Mouse (Mus musculus): ENCODE data around the gene Tex50. TPM values are rescaled to one million over a fixed set of nuclear protein-coding genes. Genes with fewer than 3 reads are reported as not detected.
"Not testable (repeated sequence)": the region's sequence is repeated elsewhere in the genome, so short reads cannot be mapped to it uniquely, and the experiment has no call there.

The Tex50 gene
- polyA plus RNA-seq, 1 experiment from 2014 or later, result not detected

DNA sequence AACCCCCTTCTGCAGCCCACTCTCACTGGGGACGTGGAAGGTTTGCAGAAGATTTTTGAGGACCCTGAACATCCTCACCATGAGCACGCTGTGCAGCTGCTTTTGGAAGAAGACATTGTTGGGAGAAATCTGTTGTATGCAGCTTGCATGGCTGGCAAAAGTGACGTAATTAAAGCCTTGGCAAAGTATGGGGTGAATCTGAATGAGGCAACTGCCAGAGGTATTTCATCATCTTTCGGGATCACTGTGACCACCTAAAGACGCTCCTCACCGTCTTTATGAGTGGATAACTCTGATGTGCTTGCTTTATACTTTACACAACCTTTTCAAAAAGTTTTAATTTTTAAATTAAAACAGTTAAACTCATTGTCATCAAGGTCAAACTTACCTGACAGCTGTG, 8.0 kb downstream of the Tex50 start:
- H3K4me1 ChIP-seq, result no peaks in the 10 kb centered on the region
- no peak overlapping the region for H3K4me2 ChIP-seq (replicated peaks)
- no peak overlapping the region for H3K27ac ChIP-seq
- no peaks in the 10 kb centered on the region for H3K36me3 ChIP-seq
- 79% methylated on average over 6 of the region's 6 CpGs for WGBS
- no peak overlapping the region for H3K9ac ChIP-seq
- no peak overlapping the region for H3K4me3 ChIP-seq
- no peaks in the 10 kb centered on the region for H3K9me3 ChIP-seq (replicated peaks)
- no peak for ATAC-seq (ENCODE audit: low FRiP score)
- H3K27me3 ChIP-seq, result no peaks in the 10 kb centered on the region

DNA sequence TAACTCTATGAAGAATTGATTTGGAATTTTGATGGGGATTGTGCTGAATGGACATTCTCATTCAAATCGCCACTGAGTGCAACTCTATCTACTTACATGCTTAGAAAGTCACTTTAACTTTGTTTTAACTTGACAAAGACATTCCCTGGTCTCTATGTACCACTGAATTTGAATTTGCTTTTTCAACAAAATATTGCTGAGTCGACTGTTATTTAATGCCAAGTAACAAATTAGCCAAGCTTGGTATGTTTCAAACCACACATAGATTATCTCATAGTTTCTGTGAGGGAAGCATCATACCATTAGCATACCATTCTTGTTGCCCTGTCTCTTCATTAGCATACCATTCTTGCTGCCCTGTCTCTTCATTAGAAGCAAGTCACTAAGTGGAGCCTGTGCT, 11.2 kb downstream of the Tex50 start:
- Histone ChIP-seq H3K36me3 (no peaks in the 10 kb centered on the region), H3K9ac (no peak overlapping the region), H3K27me3 (no peaks in the 10 kb centered on the region), H3K4me1 (no peaks in the 10 kb centered on the region), H3K9me3 (replicated peaks) (no peaks in the 10 kb centered on the region), H3K4me3 (no peak overlapping the region), H3K4me2 (replicated peaks) (no peak overlapping the region), H3K27ac (no peak overlapping the region)
- WGBS, result 82% methylated on average over 2 of the region's 2 CpGs
- ATAC-seq (ENCODE audit: low FRiP score), result no peak

DNA sequence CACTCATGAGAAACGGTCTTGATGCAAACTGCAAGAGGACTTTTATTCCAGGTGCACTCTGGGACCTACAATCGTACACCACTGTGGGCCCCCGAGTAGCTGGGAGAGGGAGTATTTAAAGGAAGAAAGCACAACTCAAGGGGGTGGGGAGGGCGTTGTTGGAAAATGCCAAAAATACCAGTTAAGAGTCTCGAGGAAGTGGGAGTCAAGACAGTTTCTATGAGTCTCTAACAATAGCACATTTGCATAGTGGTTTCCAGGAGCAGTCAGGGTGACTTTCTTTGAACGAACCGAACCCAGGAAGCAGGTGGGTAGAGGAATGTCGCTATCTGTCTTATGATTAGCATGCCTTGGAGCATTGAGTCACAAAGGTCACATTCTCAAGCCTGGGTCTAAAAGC, 13.5 kb downstream of the Tex50 start:
- H3K9ac ChIP-seq; ATAC-seq (ENCODE audit: low FRiP score); H3K4me3 ChIP-seq; H3K4me1 ChIP-seq; H3K27me3 ChIP-seq; H3K9me3 ChIP-seq (replicated peaks); H3K4me2 ChIP-seq (replicated peaks); H3K36me3 ChIP-seq; H3K27ac ChIP-seq: not testable (repeated sequence)
- WGBS, result 82% methylated on average over 8 of the region's 8 CpGs

DNA sequence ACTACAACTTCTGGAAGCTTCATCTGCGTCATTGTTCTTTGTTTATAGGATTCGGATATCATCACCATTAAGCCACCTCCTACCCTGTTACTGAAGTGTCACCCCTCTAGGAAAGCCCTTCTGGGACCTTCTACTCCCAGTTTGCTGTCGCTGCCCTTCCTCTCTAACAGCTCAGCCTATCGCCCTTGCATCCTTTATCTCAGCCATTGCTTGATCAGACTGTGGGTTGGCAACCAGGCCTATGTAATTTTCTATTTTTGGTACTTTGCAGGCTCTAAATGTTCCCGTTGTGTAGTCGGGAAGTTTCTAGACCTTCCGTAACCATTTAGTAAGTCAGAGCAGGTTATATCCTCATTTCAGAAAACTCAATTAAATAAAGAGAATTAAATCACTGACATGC, 15.9 kb downstream of the Tex50 start:
- no peaks in the 10 kb centered on the region for H3K27me3 ChIP-seq
- no peak overlapping the region for H3K9ac ChIP-seq
- H3K4me1 ChIP-seq, result peaks cover 6% of the 10 kb centered on the region; the same call in 1 of the 2 replicates
- H3K27ac ChIP-seq, result no peak overlapping the region
- H3K4me2 ChIP-seq (replicated peaks), result peak overlapping the region; percentile 87
- H3K4me3 ChIP-seq, result no peak overlapping the region; the same call in 1 of the 2 replicates
- 91% methylated on average over 7 of the region's 7 CpGs for WGBS
- H3K36me3 ChIP-seq, result no peaks in the 10 kb centered on the region
- no peak for ATAC-seq (ENCODE audit: low FRiP score)
- no peaks in the 10 kb centered on the region for H3K9me3 ChIP-seq (replicated peaks)

DNA sequence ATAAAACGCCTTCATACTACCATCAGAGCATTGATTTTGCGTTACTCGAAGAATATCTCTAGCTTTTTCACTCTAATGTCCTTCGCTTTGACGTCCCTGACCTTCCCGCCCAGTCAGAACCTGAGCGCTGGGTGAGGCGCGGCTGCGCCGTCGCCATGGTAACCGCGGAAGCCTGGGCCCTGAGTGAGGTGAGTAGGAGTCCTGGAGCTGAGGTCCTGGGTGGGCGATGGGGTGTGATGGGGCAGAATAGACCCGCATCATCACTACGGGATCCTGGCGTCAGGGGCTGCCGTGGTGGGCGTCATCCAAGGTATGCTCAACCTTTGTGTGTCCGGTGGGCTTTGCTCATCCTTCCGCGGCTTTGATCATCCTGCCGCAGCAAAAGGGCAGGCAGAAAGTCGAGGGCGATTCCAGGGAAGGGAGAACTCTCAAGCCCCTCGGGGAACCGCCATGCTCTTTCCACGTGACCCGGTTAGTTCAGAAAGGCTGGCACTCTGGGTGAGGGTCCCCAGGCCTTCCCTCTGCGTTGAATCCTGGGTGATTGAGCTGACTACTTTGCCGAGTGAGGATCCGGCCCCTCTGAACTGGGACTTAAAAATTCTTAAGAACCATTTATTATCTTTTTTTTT, 16.5 kb downstream of the Tex50 start, which contains the start of gene Ankrd45:
TSS of gene Ankrd45 (plus strand) at position 161 of the 629 bp plus-strand sequence.
- Histone ChIP-seq H3K4me2 (replicated peaks) (peak within 1 kb of the TSS; percentile 87), H3K9me3 (replicated peaks) (no peaks in the 10 kb centered on the region), H3K27ac (no peak within 1 kb of the TSS), H3K9ac (peak within 1 kb of the TSS; percentile 60), H3K4me1 (peaks cover 6% of the 10 kb centered on the region; the same call in 1 of the 2 replicates), H3K36me3 (no peaks in the 10 kb centered on the region), H3K4me3 (peak within 1 kb of the TSS; percentile 44), H3K27me3 (no peaks in the 10 kb centered on the region)
- ATAC-seq (ENCODE audit: low FRiP score), result peak; percentile 97
- 5% methylated on average over 33 of the region's 33 CpGs for WGBS

DNA sequence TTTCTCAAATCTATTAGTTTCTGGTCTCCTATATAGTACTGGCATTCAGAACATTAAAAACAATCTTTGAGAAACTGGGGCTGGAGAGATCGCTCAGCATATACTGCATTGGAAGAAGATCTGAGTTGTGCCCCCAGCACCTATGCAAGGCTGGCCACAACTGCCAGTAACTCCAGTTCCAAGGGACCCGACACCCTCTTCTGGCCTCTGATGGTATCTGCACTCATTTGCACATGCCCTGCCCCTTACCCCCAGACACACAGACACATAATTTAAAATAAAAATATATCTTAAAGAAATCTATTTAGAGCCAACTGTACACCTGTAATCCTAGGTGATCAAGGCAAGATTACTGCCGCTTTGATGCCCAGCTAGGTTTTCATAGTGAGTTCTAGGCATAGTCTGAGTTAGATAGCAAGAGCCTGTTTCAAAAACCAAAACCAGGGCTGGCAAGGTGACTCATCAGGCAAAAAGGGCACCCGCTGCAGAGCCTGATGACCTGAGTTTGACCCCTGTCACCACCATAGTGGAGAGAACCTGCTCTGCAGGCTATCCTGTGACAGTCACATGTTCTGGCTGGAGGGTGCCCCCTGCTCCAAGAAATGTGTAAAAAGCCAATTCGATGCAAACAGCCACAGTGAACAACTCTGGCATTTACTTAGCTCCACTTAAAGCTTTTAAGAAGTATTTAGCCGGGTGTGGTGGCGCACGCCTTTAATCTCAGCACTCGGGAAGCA, 18.9 kb downstream of the Tex50 start:
- Histone ChIP-seq H3K27ac (no peak overlapping the region), H3K4me2 (replicated peaks) (no peak overlapping the region), H3K27me3 (0 out of 2 replicates have a peak, but pooled peaks cover 3% of the 10 kb centered on the region), H3K36me3 (no peaks in the 10 kb centered on the region), H3K4me3 (no peak overlapping the region), H3K4me1 (peaks cover 6% of the 10 kb centered on the region; the same call in 1 of the 2 replicates), H3K9ac (no peak overlapping the region), H3K9me3 (replicated peaks) (no peaks in the 10 kb centered on the region)
- WGBS, result 81% methylated on average over 9 of the region's 9 CpGs
- no peak for ATAC-seq (ENCODE audit: low FRiP score)

DNA sequence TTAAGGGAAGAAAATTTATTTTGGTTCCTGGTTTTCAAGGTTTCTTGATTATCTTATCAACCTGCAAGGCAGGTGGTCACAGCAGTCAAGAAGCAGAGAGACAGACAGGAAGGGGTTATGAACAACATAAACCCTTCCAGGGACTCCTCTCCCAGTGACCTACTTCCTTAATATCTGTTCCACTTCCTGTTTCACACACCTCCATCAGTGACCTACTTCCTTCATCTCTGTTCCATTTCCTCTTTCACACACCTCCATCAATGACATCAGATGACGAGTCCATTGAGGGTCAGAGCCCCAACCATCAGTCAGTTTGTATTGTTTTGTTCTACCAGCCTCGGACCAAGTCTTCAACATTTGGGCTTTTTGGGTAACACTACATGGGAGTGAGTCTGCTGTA, 19.6 kb downstream of the Tex50 start:
- Histone ChIP-seq H3K4me3 (no peak overlapping the region), H3K27ac (no peak overlapping the region), H3K4me2 (replicated peaks) (no peak overlapping the region), H3K27me3 (0 out of 2 replicates have a peak, but pooled peaks cover 3% of the 10 kb centered on the region), H3K36me3 (no peaks in the 10 kb centered on the region), H3K4me1 (peaks cover 6% of the 10 kb centered on the region; the same call in 1 of the 2 replicates), H3K9me3 (replicated peaks) (no peaks in the 10 kb centered on the region), H3K9ac (no peak overlapping the region)
- 87% methylated on average over 2 of the region's 2 CpGs for WGBS
- no peak for ATAC-seq (ENCODE audit: low FRiP score)

DNA sequence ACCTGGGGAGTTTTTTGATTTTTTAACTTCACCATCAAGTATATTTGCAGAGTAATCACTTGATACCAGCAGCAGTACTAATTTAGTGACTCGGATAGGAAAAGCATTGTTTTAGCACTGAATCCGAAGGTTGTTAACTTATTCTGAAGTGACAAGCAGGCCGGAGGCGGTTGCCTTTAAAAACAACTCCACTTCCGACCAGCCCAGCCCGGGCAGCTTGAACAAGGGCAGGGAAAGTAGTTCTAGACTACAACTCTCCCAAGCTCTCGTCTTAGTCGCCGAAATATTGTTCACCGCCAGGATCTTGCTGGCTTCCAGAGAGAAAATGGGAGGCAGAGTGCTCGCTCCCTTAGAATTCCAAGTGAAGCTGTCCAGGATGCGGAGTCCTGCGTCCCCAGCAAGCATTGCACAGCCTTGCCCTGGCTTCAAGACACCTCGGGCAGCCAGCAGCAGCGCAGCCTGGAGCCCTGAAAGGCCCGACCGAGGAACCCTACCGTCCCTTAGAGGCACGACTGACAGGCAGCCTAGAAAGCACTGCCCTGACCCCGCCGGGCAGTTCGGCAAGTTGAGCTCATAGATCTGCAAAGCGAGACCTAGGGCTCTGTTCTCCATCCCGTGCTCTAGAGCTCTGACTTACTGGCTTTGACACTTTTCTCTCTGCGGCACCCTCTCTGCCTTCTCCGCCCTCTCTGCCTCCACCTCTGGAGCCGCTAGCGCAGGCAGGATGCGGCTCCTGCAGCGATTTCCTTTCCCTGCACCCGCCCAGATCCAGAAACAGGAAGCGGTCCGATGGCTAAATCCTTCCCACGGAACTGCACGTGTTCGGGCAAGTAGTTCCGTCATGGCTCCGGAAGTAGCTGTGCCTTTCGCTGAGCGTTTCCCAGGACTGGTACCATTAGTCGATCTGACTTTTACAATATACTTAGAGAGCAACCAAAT, 28.1 kb downstream of the Tex50 start, which contains the start of gene Klhl20:
TSS of gene Klhl20 (minus strand) at position 786 of the 939 bp plus-strand sequence.
- peaks cover 4% of the 10 kb centered on the region for H3K36me3 ChIP-seq
- peaks cover 5% of the 10 kb centered on the region; the same call in 1 of the 2 replicates for H3K27me3 ChIP-seq
- H3K9me3 ChIP-seq (replicated peaks), result no peaks in the 10 kb centered on the region
- peak; percentile 97 for ATAC-seq (ENCODE audit: low FRiP score)
- H3K4me1 ChIP-seq, result peaks cover 10% of the 10 kb centered on the region
- H3K4me2 ChIP-seq (replicated peaks), result peak within 1 kb of the TSS; percentile 89
- H3K27ac ChIP-seq, result peak within 1 kb of the TSS; percentile 85
- H3K4me3 ChIP-seq, result peak within 1 kb of the TSS; percentile 87
- H3K9ac ChIP-seq, result peak within 1 kb of the TSS; percentile 90
- WGBS, result 2% methylated on average over 41 of the region's 41 CpGs

DNA sequence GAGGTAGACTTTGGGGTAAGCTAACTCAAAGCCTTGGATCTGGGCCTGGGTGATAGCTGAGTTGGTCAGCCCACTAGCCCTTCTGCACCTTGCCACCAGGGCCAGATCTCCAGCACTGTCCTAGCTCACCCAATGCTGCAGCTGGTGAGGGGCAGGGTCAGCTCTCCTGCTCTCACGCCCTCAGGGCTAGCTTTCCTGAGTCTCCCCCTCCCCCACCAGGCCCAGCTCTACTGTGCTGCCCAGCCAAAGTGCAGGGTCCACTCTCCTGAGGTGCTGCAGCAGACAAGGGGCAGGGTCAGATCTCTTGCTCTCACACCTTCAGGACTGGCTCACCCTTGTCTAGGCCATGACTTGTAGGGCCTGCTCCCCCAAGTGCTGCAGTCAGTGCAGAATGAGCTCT, 32.7 kb downstream of the Tex50 start:
- no peak overlapping the region for H3K4me2 ChIP-seq (replicated peaks)
- H3K27ac ChIP-seq, result no peak overlapping the region
- 90% methylated on average over 1 of the region's 1 CpGs for WGBS
- no peak for ATAC-seq (ENCODE audit: low FRiP score)
- no peaks in the 10 kb centered on the region for H3K27me3 ChIP-seq
- H3K4me3 ChIP-seq, result no peak overlapping the region
- H3K4me1 ChIP-seq, result peaks cover 10% of the 10 kb centered on the region
- H3K9ac ChIP-seq, result no peak overlapping the region
- H3K36me3 ChIP-seq, result peaks cover 5% of the 10 kb centered on the region
- no peaks in the 10 kb centered on the region for H3K9me3 ChIP-seq (replicated peaks)

DNA sequence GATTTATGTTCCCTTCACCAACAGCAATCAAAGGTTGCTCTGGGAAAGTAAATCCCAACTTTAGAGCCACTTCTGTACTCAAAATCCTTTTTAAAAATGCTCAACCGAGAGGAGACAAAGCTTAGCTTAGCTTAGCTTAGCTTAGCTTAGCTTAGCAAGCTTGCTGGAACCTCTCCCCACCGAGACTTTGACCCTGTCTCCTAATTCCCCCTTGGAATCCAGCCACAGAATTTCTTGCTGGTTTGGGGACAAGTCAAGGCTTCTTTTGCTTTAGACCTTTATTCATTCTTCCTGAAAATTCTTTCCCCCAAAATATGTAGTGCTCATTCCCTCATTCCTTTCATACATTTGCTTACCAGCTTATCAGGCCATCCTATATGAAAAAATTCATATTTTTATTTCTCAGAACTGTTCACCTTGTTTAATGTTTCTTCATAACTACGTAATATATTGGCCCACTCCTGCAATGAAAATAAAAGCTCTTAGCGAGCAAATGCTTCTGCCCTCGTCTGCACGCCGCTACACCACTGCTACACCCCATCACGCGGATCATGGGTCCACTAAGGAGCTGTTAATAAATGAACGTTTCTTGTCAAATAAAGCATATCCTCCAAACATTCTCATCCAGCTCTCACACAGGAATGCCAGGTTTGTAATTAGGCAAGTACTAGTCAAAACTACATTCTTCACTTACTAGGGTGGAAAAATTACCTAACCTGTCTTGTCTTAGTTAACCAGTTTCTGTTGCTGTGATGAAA, 36.3 kb downstream of the Tex50 start:
- WGBS, result 90% methylated on average over 10 of the region's 10 CpGs
- Histone ChIP-seq H3K4me1 (no peaks in the 10 kb centered on the region), H3K27me3 (no peaks in the 10 kb centered on the region), H3K4me3 (no peak overlapping the region), H3K4me2 (replicated peaks) (no peak overlapping the region), H3K9ac (no peak overlapping the region), H3K36me3 (peaks cover 9% of the 10 kb centered on the region; the same call in 1 of the 2 replicates), H3K9me3 (replicated peaks) (no peaks in the 10 kb centered on the region), H3K27ac (no peak overlapping the region)
- ATAC-seq (ENCODE audit: low FRiP score), result no peak

DNA sequence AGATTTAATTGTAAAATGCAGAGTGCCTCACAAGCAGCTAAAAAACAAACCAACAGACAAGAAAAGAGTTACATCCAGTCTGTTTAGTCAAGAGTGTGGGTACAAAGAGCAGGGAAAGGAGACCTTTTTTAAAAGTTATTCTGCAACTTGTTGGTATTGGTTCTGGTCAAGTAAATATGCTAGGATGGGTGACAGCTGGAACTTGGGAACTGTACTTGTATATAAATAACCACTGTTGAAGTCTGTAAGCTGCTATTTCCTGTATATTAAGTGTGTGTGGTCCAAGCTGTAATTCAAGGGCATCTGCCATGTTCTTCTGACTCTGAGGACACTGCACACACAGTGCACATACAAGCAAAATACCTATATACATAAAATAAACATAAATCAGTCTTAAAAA, 44.5 kb downstream of the Tex50 start:
- Histone ChIP-seq H3K4me2 (replicated peaks) (no peak overlapping the region), H3K4me1 (no peaks in the 10 kb centered on the region), H3K36me3 (peaks cover 2% of the 10 kb centered on the region), H3K4me3 (no peak overlapping the region), H3K27ac (no peak overlapping the region), H3K9me3 (replicated peaks) (no peaks in the 10 kb centered on the region), H3K27me3 (no peaks in the 10 kb centered on the region), H3K9ac (no peak overlapping the region)
- ATAC-seq (ENCODE audit: low FRiP score), result no peak

Data from hindbrain, embryonic 12.5 days (tissue).